Mouse (Mus musculus) hindbrain, embryonic 10.5 days (tissue): ENCODE measurements around the gene Clip2. TPM values are rescaled to one million over a fixed set of nuclear protein-coding genes. Genes with fewer than 3 reads are reported as not detected.

ENCODE experiments used
- DNase-seq: peaks from one replicate; pipeline ENCODE4 v3.0.0-alpha.2; 2017; ENCODE audit warnings: low spot score
- H3K27ac ChIP-seq: fragments of 300-500 bp; sonication (generic); 2 replicates; pipeline ENCODE4 v1.5.1; 2016; ENCODE audit warnings: mild to moderate bottlenecking, moderate library complexity
- H3K27me3 ChIP-seq: fragments of 300-500 bp; sonication (generic); 2 replicates; pipeline ENCODE4 v1.6.1; 2016; ENCODE audit warnings: mild to moderate bottlenecking; ENCODE audit not compliant: poor library complexity, insufficient read depth, severe bottlenecking
- H3K36me3 ChIP-seq: fragments of 300-500 bp; sonication (generic); 2 replicates; pipeline ENCODE4 v1.6.1; 2016; ENCODE audit warnings: mild to moderate bottlenecking, moderate library complexity
- H3K4me1 ChIP-seq: fragments of 300-500 bp; sonication (generic); replicated peaks from 2 replicates; pipeline ENCODE4 v1.6.1; 2016; ENCODE audit warnings: mild to moderate bottlenecking
- H3K4me3 ChIP-seq: fragments of 300-500 bp; sonication (generic); 2 replicates; pipeline ENCODE4 v1.5.1; 2016; ENCODE audit warnings: mild to moderate bottlenecking, moderate library complexity
- H3K9me3 ChIP-seq: fragments of 300-500 bp; sonication (generic); 2 replicates; pipeline ENCODE4 v1.6.1; 2016; ENCODE audit warnings: mild to moderate bottlenecking, moderate library complexity
- WGBS: fragments of 180-500 bp; shearing (Covaris S2); methylation state at CpG from one replicate; pipeline ENCODE4 v1.1.7; 2016; 5-methylcytosine and 5-hydroxymethylcytosine counted together
- polyA plus RNA-seq: library from polyadenylated mRNA; unstranded; fragments of >200 nt; fragmentation: Nextera tagmentation; extraction: Ambion mirVana; gene quantifications from 2 replicates; pipeline ENCODE4 v1.2.1, GENCODE M21; 2016

Gene Clip2
- polyA plus RNA-seq, 1 experiment from 2014 or later: 8.1 TPM

GRCm38 (mm10) chr5:134508965-134509364 is 43.3 kb downstream of the Clip2 start:
- Histone ChIP-seq H3K27ac (no peak overlapping the region), H3K36me3 (peaks cover 93% of the 10 kb centered on the region), H3K9me3 (no peaks in the 10 kb centered on the region), H3K4me3 (no peak overlapping the region), H3K4me1 (peaks cover 7% of the 10 kb centered on the region; the same call in 1 of the 2 replicates), H3K27me3 (no peaks in the 10 kb centered on the region)
- DNase-seq: no peak
- WGBS: 82% methylated on average over 5 of the region's 5 CpGs

DNA sequence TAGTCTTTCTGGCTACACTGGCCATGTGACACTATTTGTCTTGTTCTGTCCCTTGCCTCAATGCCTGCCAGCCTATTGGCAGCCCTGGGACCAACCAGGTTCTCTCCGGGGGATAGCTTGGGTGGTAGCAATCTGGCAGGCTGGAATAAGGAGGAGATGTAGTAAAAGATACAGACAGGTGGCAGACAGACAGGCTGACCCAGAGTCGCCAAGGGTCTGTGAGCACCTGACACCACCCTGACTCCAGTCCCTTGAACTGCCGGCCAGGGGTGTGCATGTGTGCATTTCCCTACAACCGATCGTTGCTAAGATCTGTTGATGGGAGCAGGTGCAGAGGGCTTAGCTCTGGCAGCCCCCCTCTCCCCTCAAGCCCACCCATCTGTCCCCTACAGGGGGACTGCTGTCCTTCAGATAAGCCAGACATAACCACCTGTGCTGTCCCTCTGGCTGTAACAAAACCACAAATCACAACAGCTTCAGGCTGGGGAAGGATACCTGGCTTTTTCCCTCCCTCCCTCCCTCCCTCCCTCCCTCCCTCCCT is 44.3 kb downstream of the Clip2 start:
- H3K9me3 ChIP-seq: no peaks in the 10 kb centered on the region
- no peak overlapping the region for H3K4me3 ChIP-seq
- peaks cover 93% of the 10 kb centered on the region for H3K36me3 ChIP-seq
- no peak overlapping the region for H3K27ac ChIP-seq
- no peak for DNase-seq
- H3K4me1 ChIP-seq: peaks cover 7% of the 10 kb centered on the region; the same call in 1 of the 2 replicates
- no peaks in the 10 kb centered on the region for H3K27me3 ChIP-seq
- WGBS: 79% methylated on average over 5 of the region's 5 CpGs

- Histone ChIP-seq H3K27ac (no peak overlapping the region), H3K36me3 (peaks cover 93% of the 10 kb centered on the region), H3K27me3 (no peaks in the 10 kb centered on the region), H3K9me3 (no peaks in the 10 kb centered on the region), H3K4me3 (no peak overlapping the region), H3K4me1 (peaks cover 7% of the 10 kb centered on the region; the same call in 1 of the 2 replicates)
- peak; percentile 74 for DNase-seq
- WGBS: 29% methylated on average over 10 of the region's 10 CpGs
These were observed 44.9 kb downstream of the Clip2 start for GRCm38 (mm10) chr5:134507307-134507706.

- no peak for DNase-seq
- Histone ChIP-seq H3K4me1 (peaks cover 7% of the 10 kb centered on the region; the same call in 1 of the 2 replicates), H3K36me3 (peaks cover 93% of the 10 kb centered on the region), H3K27me3 (no peaks in the 10 kb centered on the region), H3K9me3 (no peaks in the 10 kb centered on the region), H3K4me3 (no peak overlapping the region), H3K27ac (no peak overlapping the region)
- WGBS: 76% methylated on average over 9 of the region's 9 CpGs
These were observed 46.4 kb downstream of the Clip2 start for GRCm38 (mm10) chr5:134505810-134506292.

DNA sequence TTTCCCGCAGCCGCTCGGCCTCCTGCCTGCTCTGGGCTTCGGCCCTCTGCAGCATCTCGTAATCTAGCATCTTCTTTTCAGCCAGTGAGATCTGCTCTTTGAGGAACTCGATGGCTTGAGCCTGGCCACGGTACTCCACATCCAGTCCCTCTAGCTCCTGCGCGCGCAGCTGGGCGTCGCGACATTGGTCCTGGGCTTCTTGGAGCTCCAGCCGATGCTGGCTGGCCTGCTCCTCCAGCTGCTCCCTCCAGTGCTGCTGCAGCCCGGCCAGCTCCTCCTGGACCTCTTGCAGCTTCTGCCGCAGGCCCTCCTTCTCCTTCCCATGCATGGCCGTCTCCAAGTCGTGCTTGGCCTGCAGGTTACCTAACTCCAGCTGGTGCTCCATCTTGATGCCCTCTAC is 49.6 kb downstream of the Clip2 start:
- no peak for DNase-seq
- Histone ChIP-seq H3K36me3 (peaks cover 94% of the 10 kb centered on the region), H3K27me3 (no peaks in the 10 kb centered on the region), H3K4me3 (no peak overlapping the region), H3K9me3 (no peaks in the 10 kb centered on the region), H3K4me1 (0 out of 2 replicates have a peak, but pooled peaks cover 3% of the 10 kb centered on the region), H3K27ac (no peak overlapping the region)
- WGBS: 90% methylated on average over 18 of the region's 18 CpGs

- Histone ChIP-seq H3K4me1 (0 out of 2 replicates have a peak, but pooled peaks cover 3% of the 10 kb centered on the region), H3K4me3 (no peak overlapping the region), H3K27ac (no peak overlapping the region), H3K9me3 (no peaks in the 10 kb centered on the region), H3K36me3 (peaks cover 97% of the 10 kb centered on the region), H3K27me3 (no peaks in the 10 kb centered on the region)
- no peak for DNase-seq
- WGBS: 90% methylated on average over 9 of the region's 9 CpGs
These were observed 50.8 kb downstream of the Clip2 start for GRCm38 (mm10) chr5:134501453-134501852.

DNA sequence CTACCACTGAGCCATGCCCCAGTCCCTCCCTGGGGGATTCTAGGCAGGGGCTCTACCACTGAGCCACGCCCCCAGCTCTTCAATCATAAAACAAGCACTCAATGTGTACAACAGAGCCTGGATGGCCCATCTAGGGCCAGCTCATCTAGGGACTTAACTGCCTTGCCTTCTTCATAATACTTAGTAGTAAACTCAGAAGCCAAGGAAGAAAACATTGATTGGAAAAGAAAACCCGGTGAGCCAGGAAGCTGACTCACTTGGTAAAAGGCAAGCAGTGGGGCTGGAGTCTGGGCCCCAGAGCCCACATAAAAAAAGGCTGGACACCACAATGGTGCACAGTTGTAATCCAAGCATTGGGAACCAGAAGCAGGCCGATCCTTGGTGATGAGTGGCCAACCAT is 51.6 kb downstream of the Clip2 start:
- Histone ChIP-seq H3K27ac (no peak overlapping the region), H3K4me1 (0 out of 2 replicates have a peak, but pooled peaks cover 3% of the 10 kb centered on the region), H3K4me3 (no peak overlapping the region), H3K27me3 (no peaks in the 10 kb centered on the region), H3K36me3 (peaks cover 97% of the 10 kb centered on the region), H3K9me3 (no peaks in the 10 kb centered on the region)
- 93% methylated on average over 3 of the region's 3 CpGs for WGBS
- no peak for DNase-seq

DNA sequence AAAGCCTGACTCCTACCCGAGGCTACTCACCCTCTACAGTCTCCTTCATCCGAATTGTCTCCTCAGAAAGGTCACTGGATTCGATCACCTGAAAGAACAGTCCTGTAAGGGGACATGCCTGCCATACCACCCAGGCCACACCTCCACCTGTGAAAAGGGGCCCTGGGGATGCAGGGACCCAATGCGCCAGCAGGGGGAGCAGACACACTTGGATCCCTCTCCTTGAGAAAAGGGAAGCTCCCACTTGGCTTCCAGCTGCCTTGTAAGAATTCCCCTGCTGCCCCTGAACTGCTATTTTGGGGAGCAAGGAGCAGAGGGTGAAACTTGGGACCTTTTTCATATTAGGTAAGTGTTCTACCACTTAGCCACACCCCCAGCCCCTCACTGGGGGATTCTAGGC is 52.2 kb downstream of the Clip2 start:
- H3K36me3 ChIP-seq: peaks cover 99% of the 10 kb centered on the region
- no peak overlapping the region for H3K27ac ChIP-seq
- DNase-seq: peak; percentile 32
- H3K4me1 ChIP-seq: 0 out of 2 replicates have a peak, but pooled peaks cover 3% of the 10 kb centered on the region
- no peaks in the 10 kb centered on the region for H3K9me3 ChIP-seq
- H3K27me3 ChIP-seq: no peaks in the 10 kb centered on the region
- no peak overlapping the region for H3K4me3 ChIP-seq
- WGBS: 83% methylated on average over 4 of the region's 4 CpGs

- Histone ChIP-seq H3K27me3 (no peaks in the 10 kb centered on the region), H3K36me3 (peaks cover 99% of the 10 kb centered on the region), H3K27ac (no peak overlapping the region), H3K9me3 (no peaks in the 10 kb centered on the region), H3K4me1 (peaks cover 3% of the 10 kb centered on the region; the same call in 1 of the 2 replicates), H3K4me3 (no peak overlapping the region)
- 94% methylated on average over 5 of the region's 5 CpGs for WGBS
- no peak for DNase-seq
These were observed 55.2 kb downstream of the Clip2 start for GRCm38 (mm10) chr5:134497026-134497425.

- DNase-seq: no peak
These were observed 56.4 kb downstream of the Clip2 start for GRCm38 (mm10) chr5:134495796-134496195.

GRCm38 (mm10) chr5:134494142-134494541 is 58.1 kb downstream of the Clip2 start:
- no peaks in the 10 kb centered on the region for H3K27me3 ChIP-seq
- H3K27ac ChIP-seq: no peak overlapping the region
- no peak overlapping the region for H3K4me3 ChIP-seq
- H3K4me1 ChIP-seq: peaks cover 14% of the 10 kb centered on the region
- DNase-seq: peak; percentile 86
- peaks cover 98% of the 10 kb centered on the region for H3K36me3 ChIP-seq
- H3K9me3 ChIP-seq: no peaks in the 10 kb centered on the region
- WGBS: 61% methylated on average over 11 of the region's 11 CpGs

More at GRCm38 (mm10) chr5:134495796-134496195, 56.4 kb downstream of the Clip2 start:
- Histone ChIP-seq H3K27ac (no peak overlapping the region), H3K4me3 (no peak overlapping the region), H3K27me3 (no peaks in the 10 kb centered on the region), H3K9me3 (no peaks in the 10 kb centered on the region), H3K36me3 (peaks cover 97% of the 10 kb centered on the region), H3K4me1 (peaks cover 7% of the 10 kb centered on the region; the same call in 1 of the 2 replicates)
- 86% methylated on average over 4 of the region's 4 CpGs for WGBS

GRCm38 (mm10) chr5:134492956-134493355 is 59.3 kb downstream of the Clip2 start:
- H3K9me3 ChIP-seq: no peaks in the 10 kb centered on the region
- no peak overlapping the region for H3K27ac ChIP-seq
- peaks cover 14% of the 10 kb centered on the region for H3K4me1 ChIP-seq
- WGBS: 98% methylated on average over 4 of the region's 4 CpGs
- DNase-seq: no peak
- no peak overlapping the region for H3K4me3 ChIP-seq
- H3K36me3 ChIP-seq: peaks cover 94% of the 10 kb centered on the region
- H3K27me3 ChIP-seq: no peaks in the 10 kb centered on the region

GRCm38 (mm10) chr5:134491712-134492417 is 60.4 kb downstream of the Clip2 start:
- H3K9me3 ChIP-seq: no peaks in the 10 kb centered on the region
- H3K4me1 ChIP-seq: peaks cover 14% of the 10 kb centered on the region
- WGBS: 27% methylated on average over 18 of the region's 18 CpGs
- peaks cover 83% of the 10 kb centered on the region for H3K36me3 ChIP-seq
- no peak overlapping the region for H3K27ac ChIP-seq
- no peak overlapping the region for H3K4me3 ChIP-seq
- no peaks in the 10 kb centered on the region for H3K27me3 ChIP-seq
- peak; percentile 85 for DNase-seq
